Mouse (Mus musculus) brain, embryonic 14.5 days (tissue): ENCODE results near the gene 9230112D13Rik.

Experiments used
- CTCF ChIP-seq: fragments of 200-500 bp; IDR thresholded peaks from 2 replicates; pipeline ENCODE4 v1.5.1; 2012; ENCODE audit warnings: inconsistent platforms, mild to moderate bottlenecking, moderate library complexity, borderline replicate concordance; ENCODE audit not compliant: insufficient read depth, insufficient read length; ENCODE audit errors: extremely low read depth
- POLR2A ChIP-seq: fragments of 200-500 bp; IDR thresholded peaks from 2 replicates; pipeline ENCODE4 v1.6.1; 2012; ENCODE audit warnings: mild to moderate bottlenecking, inconsistent platforms, borderline replicate concordance; ENCODE audit not compliant: poor library complexity, insufficient read depth, insufficient read length, severe bottlenecking; ENCODE audit errors: extremely low read depth

DNA sequence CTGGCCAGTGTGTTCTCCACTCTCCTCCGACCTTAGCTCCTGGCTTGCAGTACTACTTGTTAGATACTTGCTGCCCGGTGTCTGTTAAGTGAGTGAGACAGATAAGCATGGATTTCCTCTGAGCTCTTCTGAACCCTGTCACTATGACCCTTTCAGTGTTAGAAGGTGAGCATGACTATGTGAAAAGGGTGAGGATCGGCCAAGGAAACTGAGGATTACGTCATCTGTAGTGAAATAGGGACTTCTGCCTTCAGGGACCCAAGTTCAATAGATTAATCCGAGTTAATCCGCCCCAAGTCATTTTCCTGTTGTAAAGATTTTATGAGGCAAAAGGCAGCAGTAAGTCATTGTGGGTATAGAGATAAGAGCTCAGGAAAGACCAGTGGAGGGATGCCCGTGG, 17.3 kb downstream of the 9230112D13Rik start:
- TF ChIP-seq CTCF (no peak), POLR2A (no peak)
